Mouse (Mus musculus) frontal cortex, postnatal 25 days (tissue): ENCODE results near the gene Bcl2l15.

Source experiments
- DNase-seq, 2 experiments: peaks; one replicate each; pipeline ENCODE4 v3.0.0; 2022; ENCODE audit warnings: low spot score in 2 of 2

Bcl2l15 gene

DNA sequence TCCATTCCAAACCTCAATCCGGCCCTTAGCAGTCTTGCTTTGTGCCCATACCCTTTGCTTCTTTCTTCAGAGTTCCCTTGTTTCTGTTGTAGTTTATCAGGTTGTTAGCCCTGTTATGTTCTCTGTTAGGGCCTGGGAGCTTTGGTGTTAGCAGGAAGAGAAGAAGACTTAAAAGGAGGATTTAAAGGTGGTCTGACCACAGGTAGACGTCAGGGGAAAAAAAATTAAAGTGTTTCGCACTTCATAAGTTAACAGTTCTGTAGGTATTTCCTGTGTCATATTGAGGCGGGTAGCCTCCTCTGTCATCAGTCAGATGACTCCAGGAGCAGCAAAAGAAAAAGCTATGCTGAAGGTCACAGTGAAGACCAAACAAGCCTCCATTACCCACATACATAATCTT, 35.6 kb downstream of the Bcl2l15 start:
- DNase-seq = no peak

DNA sequence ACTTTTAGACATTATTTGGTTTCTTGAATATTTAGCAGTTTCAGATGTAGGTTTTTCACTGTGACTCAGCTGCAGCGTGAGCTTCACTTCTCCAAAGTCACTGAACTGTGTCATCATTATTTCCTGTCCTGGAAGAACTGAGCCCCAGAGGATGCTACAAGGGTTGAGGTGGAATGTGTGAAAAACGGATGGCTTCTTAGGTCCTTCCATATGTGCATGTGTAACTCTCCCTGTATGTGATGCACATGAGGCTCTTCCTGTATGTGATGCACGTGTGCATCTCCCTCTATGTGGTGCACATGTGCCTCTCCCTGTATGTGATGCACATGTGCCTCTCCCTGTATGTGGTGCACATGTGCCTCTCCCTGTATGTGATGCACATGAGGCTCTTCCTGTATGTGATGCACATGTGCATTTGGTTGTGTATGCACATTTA, 40.3 kb downstream of the Bcl2l15 start:
- no peak for DNase-seq

DNA sequence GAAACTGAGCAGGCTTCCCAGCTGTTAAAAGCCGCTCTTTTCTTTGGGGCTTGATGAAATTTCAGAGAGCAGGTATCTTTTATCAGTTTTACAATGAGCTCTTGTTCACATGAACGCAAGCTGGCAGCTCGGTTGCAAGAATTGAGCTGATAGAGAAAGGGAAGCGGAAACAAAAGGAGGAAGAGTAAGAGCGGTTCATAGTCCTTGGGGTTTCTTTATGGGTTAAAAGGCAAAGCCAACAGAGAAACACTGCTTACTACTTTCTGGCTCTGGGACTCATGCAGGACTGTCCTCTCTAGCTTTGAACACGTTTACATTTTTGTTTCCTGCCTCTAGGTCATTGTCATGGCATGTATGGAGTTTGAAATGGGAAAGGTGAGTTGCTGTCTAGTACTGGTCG, 41.9 kb downstream of the Bcl2l15 start:
- no peak for DNase-seq

DNA sequence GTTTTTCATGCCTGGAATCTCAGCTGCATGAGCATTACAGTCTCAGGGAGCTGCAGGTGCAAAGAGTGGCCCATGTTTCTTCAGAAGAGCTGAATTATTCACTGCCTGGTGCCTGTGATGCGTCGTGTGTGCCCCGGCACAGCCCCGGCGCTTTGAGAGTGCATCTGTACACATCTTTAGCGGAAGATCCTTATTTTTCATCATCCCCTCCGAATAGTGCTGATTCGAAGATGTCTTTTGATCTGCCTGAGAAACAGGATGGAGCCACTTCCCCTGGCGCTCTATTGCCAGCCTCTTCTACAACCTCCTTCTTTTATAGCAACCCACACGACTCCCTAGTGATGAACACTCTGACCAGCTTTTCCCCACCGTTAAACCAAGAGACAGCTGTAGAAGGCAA, 53.5 kb downstream of the Bcl2l15 start:
- no peak for DNase-seq

DNA sequence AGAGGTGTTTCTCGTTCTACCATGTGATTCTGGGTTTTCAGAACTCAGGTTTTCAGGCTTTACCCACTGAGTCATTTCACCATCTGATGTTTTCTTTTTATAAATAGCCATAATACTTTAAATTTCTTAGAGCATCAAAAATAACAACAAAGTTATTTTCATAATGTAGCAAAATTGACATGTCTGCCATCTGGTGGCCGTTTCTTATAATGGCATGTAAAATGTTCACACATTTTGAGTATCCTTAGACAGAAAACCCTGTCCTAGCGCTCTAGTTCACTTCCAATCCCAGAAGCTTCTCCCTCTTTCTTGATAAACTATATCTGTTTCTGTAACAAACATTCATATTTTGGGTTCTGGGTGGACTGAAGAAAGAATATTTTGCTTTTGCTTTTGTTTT, 55.2 kb downstream of the Bcl2l15 start:
- DNase-seq = peak in 1 of 2 experiments; percentile 19

DNA sequence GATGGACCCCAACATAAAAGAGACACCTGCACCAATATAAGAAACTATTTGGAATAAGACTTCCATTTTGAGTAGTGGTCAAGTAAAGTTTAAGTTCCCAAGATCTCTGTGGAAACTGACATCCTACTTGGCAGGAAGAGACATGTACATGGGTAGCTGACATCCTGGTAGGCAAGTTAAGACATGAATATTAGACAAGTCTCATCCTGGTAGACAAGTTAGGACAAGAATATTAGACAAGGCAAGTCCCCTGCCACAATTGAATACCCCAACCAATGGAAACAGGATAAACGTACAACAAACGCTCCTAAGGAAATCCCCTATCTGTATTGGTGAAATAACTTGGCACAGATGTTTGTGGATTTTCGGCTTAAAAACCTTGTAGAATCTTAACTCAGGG, 61.0 kb downstream of the Bcl2l15 start:
- no peak for DNase-seq
